Mouse (Mus musculus) lung, adult 2 months (tissue): ENCODE data around the gene Adamtsl3.

Experiments used
- CTCF ChIP-seq: fragments of 200-500 bp; IDR thresholded peaks from 2 replicates; pipeline ENCODE4 v1.5.1; 2011; ENCODE audit warnings: mild to moderate bottlenecking, low read length, control low read depth; ENCODE audit not compliant: insufficient read depth
- POLR2A ChIP-seq: fragments of 200-500 bp; IDR thresholded peaks from 2 replicates; pipeline ENCODE4 v1.6.1; 2011; ENCODE audit warnings: low read depth, mild to moderate bottlenecking, control low read depth, low read length, borderline replicate concordance; ENCODE audit errors: extremely low read depth

DNA sequence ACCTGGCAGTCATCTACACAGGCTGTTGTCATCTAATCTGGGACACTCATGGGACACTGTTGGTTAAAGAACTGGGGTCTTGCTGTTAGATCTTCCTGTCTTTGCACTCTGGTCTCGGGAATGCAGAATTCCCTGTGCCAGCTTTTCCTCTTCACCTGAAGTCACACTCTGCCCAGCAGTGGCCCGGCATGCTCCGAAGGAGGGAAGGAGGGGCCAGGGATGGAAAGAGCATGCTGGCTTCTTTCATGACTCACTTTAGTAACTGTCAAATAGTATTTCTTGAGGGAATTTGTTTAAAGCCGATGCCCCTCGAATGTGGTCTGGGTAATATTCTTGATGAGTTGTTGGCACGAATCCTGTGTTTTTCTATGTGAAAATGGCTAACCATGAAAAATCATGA is 81.2 kb downstream of the Adamtsl3 start:
- TF ChIP-seq POLR2A (no peak), CTCF (no peak)
